Mouse (Mus musculus): ENCODE measurements around the gene Ankrd44.

GRCm38 (mm10) chr1:54877423-54878073 is 48.6 kb downstream of the Ankrd44 start:
- TF ChIP-seq CTCF (conservative IDR thresholded peaks at IDR 0.05 in 1 of 2, IDR thresholded peaks at IDR 0.05 in 1 of 2; ENCODE audit: low read depth in 2 of 2, low read length in 2 of 2) (no peak), MAX (IDR thresholded peaks at IDR 0.05; ENCODE audit: low read length) (no peak), CHD2 (IDR thresholded peaks at IDR 0.05; ENCODE audit: low read length) (no peak), KAT2A (IDR thresholded peaks at IDR 0.05; ENCODE audit: insufficient replicate concordance, low read length) (no peak), POLR2A (IDR thresholded peaks at IDR 0.05; ENCODE audit: low read depth, low read length) (no peak), EP300 (IDR thresholded peaks at IDR 0.05; ENCODE audit: low read length) (no peak), USF1 (IDR thresholded peaks at IDR 0.05; ENCODE audit: low read depth, low read length) (no peak), CHD1 (IDR thresholded peaks at IDR 0.05; ENCODE audit: low read depth, low read length) (no peak), PAX5 (IDR thresholded peaks at IDR 0.05; ENCODE audit: low read length) (no peak), POLR2AphosphoS2 (IDR thresholded peaks at IDR 0.05; ENCODE audit: low read depth, low read length) (no peak), SMC3 (IDR thresholded peaks at IDR 0.05; ENCODE audit: low read depth, low read length) (no peak)

Measured in CH12.LX (cell line).